Mouse (Mus musculus): ENCODE data around the gene Lhx2. TPM values are rescaled to one million over a fixed set of nuclear protein-coding genes. Genes with fewer than 3 reads are reported as not detected.

The Lhx2 gene
- total RNA-seq, 2 experiments from 2014 or later: 82.2 to 89.2 TPM

DNA sequence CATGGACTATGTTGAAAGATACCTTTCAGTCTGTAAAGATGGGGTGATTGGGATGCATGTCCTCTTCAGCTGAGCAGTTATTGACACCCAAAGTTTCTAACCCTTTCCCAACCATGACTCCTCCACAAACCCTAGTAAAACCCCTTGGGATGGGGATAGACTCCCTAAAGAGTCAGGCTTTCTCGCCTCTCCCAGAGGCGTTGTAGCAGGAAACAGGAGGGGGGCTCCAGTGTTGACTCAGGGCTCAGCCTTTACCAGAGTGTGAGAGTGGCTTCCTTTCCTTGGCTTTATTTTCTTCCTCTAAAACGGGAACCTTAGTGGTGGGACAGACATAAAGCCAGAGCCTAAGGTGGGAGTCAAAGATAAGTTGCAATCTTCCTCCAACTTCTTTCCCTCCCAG lies 19.5 kb downstream of the Lhx2 start:
- no peak for DNase-seq (ENCODE audit: low spot score in 2 of 2)

DNA sequence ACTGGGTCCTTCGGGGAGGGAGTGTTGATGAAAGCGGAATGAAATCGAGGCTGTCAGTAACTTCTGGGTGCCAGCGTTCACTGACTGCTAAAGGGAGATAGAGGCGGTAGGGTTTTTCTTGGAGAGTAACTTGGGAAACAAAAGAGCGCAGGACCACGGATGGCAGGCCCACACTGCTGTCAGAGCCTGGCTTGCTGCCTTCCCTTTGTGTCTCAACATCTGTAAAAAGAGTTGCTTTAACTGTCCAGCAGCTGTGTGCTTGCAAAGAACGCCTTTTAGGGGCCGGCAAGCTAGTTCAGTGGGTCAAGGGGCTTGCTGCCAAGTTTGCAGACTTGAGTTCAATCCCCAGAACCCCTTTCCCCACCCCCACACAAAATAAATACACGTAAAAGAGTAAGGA lies 20.1 kb downstream of the Lhx2 start:
- no peak for DNase-seq (ENCODE audit: low spot score in 2 of 2)

GRCm38 (mm10) chr2:38359811-38360210 lies 20.7 kb downstream of the Lhx2 start:
- no peak for DNase-seq (ENCODE audit: low spot score in 2 of 2)

GRCm38 (mm10) chr2:38366222-38366621 lies 27.1 kb downstream of the Lhx2 start:
- DNase-seq (ENCODE audit: low spot score in 2 of 2): no peak

DNA sequence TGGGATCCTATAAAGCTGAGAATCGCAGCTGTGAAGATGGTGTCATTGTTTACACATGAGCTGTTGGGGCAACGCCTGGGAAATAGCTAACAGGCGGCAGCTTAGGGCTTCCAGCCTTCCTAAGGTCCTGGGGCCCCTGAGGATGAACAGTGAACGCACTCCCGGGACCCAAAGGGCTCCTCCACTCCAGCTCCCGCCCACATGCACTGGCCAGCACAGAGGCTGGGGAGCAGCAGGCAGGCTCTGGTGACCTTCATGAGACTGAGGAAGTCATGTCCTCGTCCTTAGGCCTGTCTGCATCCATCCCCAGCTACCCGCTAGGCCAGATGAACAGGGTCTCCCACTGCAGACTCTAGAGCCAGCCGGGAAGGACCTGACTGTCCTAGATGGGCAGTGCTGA lies 27.9 kb downstream of the Lhx2 start:
- DNase-seq (ENCODE audit: low spot score in 2 of 2): no peak

DNA sequence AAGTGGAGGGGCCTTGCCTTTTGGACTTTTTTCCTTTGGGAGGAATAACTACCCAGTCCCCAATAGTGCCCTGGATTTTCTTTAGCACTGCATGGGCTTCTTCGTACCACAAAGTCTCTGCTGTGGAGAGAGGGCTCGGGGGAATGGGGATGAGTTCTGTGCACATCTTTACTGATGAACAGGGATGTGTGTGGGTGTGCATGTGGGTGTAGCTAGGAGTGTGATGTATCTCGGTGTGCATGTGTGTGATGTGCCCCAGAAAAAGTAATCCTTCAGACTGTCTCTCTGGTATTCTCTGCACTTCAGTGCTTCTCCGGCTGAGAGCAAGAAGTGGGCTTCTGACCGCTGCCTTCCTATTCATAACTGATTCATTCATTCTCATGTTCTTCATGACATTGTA lies 28.8 kb downstream of the Lhx2 start:
- no peak for DNase-seq (ENCODE audit: low spot score in 2 of 2)

DNA sequence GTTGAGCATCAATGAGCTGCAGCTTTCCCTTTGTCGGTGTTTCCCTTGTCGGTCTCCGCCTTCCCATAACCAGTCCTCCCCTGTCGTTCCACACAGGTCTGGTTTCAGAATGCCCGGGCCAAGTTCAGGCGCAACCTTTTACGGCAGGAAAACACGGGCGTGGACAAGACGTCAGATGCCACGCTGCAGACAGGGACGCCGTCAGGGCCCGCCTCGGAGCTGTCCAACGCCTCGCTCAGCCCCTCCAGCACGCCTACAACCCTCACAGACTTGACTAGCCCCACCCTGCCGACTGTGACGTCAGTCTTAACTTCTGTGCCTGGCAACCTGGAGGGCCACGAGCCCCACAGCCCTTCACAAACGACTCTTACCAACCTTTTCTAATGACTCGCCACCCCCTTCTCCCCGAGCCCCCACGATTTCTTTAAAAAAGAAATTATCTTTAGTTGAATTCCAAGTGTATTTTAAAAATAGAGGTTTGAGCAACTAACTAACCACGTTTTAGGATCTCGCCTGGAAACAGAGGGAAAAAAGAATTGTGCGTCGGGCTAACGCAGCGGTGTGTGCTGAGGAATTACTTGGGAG lies 29.8 kb downstream of the Lhx2 start:
- DNase-seq (ENCODE audit: low spot score in 2 of 2): no peak

GRCm38 (mm10) chr2:38375606-38376304 lies 36.7 kb downstream of the Lhx2 start:
- DNase-seq (ENCODE audit: low spot score in 2 of 2): peak in 1 of 2 experiments; percentile 73

- no peak for DNase-seq (ENCODE audit: low spot score in 2 of 2)
These were observed 38.2 kb downstream of the Lhx2 start for GRCm38 (mm10) chr2:38377254-38377653.

DNA sequence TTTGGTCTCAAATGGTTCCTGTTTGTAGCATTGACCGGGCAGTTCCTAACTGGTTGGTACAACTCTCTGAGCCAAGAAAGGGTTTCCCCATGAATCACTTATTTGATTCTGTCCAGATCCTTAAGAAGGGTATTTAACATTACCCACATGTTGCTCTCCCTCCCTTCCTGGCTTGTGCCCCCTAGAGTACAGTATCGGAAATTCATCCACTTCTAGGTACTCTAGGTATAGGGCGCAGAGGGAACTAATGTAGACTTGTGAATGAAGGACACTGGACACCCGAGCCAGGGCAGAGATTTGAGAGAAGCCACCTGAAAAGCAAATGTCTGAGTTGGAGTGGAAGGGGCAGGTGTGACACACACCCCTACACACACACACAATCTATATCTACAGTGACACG lies 39.3 kb downstream of the Lhx2 start:
- no peak for DNase-seq (ENCODE audit: low spot score in 2 of 2)

GRCm38 (mm10) chr2:38378849-38379545 lies 39.9 kb downstream of the Lhx2 start:
- DNase-seq (ENCODE audit: low spot score in 2 of 2): no peak

GRCm38 (mm10) chr2:38379546-38379870 lies 40.4 kb downstream of the Lhx2 start:
- no peak for DNase-seq (ENCODE audit: low spot score in 2 of 2)

- DNase-seq (ENCODE audit: low spot score in 2 of 2): no peak
These were observed 41.3 kb downstream of the Lhx2 start for GRCm38 (mm10) chr2:38380136-38381083.

- DNase-seq (ENCODE audit: low spot score in 2 of 2): no peak
These were observed 48.6 kb downstream of the Lhx2 start for GRCm38 (mm10) chr2:38387568-38388262.

- DNase-seq (ENCODE audit: low spot score in 2 of 2): peak; percentile 34 to 51
These were observed 56.1 kb downstream of the Lhx2 start for GRCm38 (mm10) chr2:38394977-38395868.

GRCm38 (mm10) chr2:38395869-38396236 lies 56.8 kb downstream of the Lhx2 start:
- no peak for DNase-seq (ENCODE audit: low spot score in 2 of 2)

- no peak for DNase-seq (ENCODE audit: low spot score in 2 of 2)
These were observed 58.2 kb downstream of the Lhx2 start for GRCm38 (mm10) chr2:38397306-38397705.

GRCm38 (mm10) chr2:38397882-38398281 lies 58.8 kb downstream of the Lhx2 start:
- no peak for DNase-seq (ENCODE audit: low spot score in 2 of 2)

GRCm38 (mm10) chr2:38402611-38403010 lies 63.5 kb downstream of the Lhx2 start:
- DNase-seq (ENCODE audit: low spot score in 2 of 2): peak; percentile 30 to 36

DNA sequence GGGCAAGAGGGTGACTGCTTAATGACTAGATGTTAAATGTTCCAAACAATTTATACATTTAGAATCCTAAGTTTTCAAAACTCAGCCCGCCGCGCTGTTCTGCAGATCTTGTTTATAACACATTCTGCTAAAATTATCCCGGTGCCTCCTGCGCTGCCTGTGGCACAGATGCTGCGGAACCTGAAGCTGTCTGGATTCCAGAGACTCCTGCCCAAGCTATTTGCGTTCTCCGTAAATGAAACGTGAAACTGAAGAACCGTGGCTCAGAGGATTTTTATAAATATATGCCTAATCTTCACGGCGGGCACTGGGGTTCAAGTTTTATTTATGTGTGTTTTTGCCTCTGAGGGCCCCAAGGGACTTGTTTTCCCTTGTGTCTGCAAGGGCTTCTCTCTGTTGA lies 64.2 kb downstream of the Lhx2 start:
- peak; percentile 72 to 76 for DNase-seq (ENCODE audit: low spot score in 2 of 2)

Measured in left cerebral cortex, adult 18-20 months (tissue).